Mouse (Mus musculus) urinary bladder, postnatal 14 days (tissue): Measurements from ENCODE around the gene Cdc42bpg.
"Not testable (repeated sequence)": the region's sequence is repeated elsewhere in the genome, so short reads cannot be mapped to it uniquely, and the experiment has no call there.

ENCODE experiments used
- DNase-seq: peaks from one replicate; pipeline ENCODE4 v3.0.0; 2021; ENCODE audit warnings: low spot score

The Cdc42bpg gene

GRCm38 (mm10) chr19:6296551-6297210, 9.6 kb upstream of the Cdc42bpg start:
- DNase-seq, result no peak

- peak; percentile 79 for DNase-seq
These were observed 8.6 kb upstream of the Cdc42bpg start for GRCm38 (mm10) chr19:6297641-6298040.

GRCm38 (mm10) chr19:6299003-6299402, 7.3 kb upstream of the Cdc42bpg start:
- no peak for DNase-seq

GRCm38 (mm10) chr19:6299450-6300267, 6.6 kb upstream of the Cdc42bpg start:
- DNase-seq, result no peak

GRCm38 (mm10) chr19:6300402-6300841, 5.8 kb upstream of the Cdc42bpg start:
- DNase-seq, result no peak

- no peak for DNase-seq
These were observed 4.1 kb upstream of the Cdc42bpg start for GRCm38 (mm10) chr19:6302114-6302513.

- DNase-seq, result no peak
These were observed 3.7 kb upstream of the Cdc42bpg start for GRCm38 (mm10) chr19:6302522-6302921.

- DNase-seq, result no peak
These were observed 2.4 kb upstream of the Cdc42bpg start for GRCm38 (mm10) chr19:6303831-6304230.

GRCm38 (mm10) chr19:6304787-6305516, 1.3 kb upstream of the Cdc42bpg start:
- DNase-seq, result peak; percentile 94

- DNase-seq, result no peak
These were observed 640 bp upstream of the Cdc42bpg start for GRCm38 (mm10) chr19:6305517-6306115.

- peak; percentile 88 for DNase-seq
These were observed 330 bp downstream of the Cdc42bpg start for GRCm38 (mm10) chr19:6306586-6306985.

GRCm38 (mm10) chr19:6307733-6308531, 1.7 kb downstream of the Cdc42bpg start:
- peak; percentile 85 for DNase-seq

- no peak for DNase-seq
These were observed 3.9 kb downstream of the Cdc42bpg start for GRCm38 (mm10) chr19:6310181-6310580.

GRCm38 (mm10) chr19:6311783-6312182, 5.5 kb downstream of the Cdc42bpg start:
- not testable (repeated sequence) for DNase-seq

GRCm38 (mm10) chr19:6313796-6314195, 7.5 kb downstream of the Cdc42bpg start:
- no peak for DNase-seq

GRCm38 (mm10) chr19:6314513-6314912, 8.3 kb downstream of the Cdc42bpg start:
- no peak for DNase-seq

GRCm38 (mm10) chr19:6315573-6315972, 9.3 kb downstream of the Cdc42bpg start:
- no peak for DNase-seq

- DNase-seq, result no peak
These were observed 11.9 kb downstream of the Cdc42bpg start for GRCm38 (mm10) chr19:6318145-6318544.

GRCm38 (mm10) chr19:6321358-6321757, 15.1 kb downstream of the Cdc42bpg start:
- peak; percentile 54 for DNase-seq

- DNase-seq, result peak; percentile 76
These were observed 15.7 kb downstream of the Cdc42bpg start for GRCm38 (mm10) chr19:6321786-6322621.
